Mouse (Mus musculus): ENCODE results near the gene Nup133.

GRCm38 (mm10) chr8:123893413-123893812, 55.7 kb downstream of the Nup133 start:
- no peak for TF ChIP-seq GATA1 (IDR thresholded peaks at IDR 0.05; ENCODE audit: low read length)
- no peak for TF ChIP-seq TAL1 (IDR thresholded peaks at IDR 0.05; ENCODE audit: low read length)

Measured in erythroblast, embryonic 14.5 days (primary cell).